Comparison of ENCODE assay signal across 8 mouse cellular contexts in the genomic region with DNA sequence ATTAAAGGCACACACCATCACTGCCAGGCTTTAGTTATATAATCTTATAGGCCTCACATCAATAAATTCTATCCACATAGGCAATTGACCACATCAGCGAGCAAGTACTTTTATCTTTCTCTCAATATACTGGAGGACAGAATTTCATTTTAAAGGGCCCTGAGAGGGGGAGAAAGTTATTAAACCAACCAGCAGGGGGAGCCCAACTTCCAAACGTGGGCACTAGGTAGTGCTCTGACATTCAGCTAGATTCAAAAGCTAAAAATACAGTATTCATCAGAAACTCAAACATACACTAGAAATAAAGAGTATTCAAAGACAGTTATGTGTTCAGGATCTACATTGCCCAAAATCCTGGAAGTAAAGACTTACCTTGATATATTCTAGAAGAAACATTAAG.
DNase-seq lines count a peak whose midpoint lies in the region; ATAC-seq and TF ChIP-seq lines count a peak whose summit lies in the region.

No protein-coding gene starts in this region.

- H3K27ac ChIP-seq in gastrocnemius, adult 2 months, result no peak overlapping the region
- H3K27ac ChIP-seq in liver, embryonic 14.5 days, result no peak overlapping the region
- H3K27ac ChIP-seq in neural tube, embryonic 15.5 days (replicated peaks), result no peak overlapping the region

- intact Hi-C loops in gastrocnemius, adult 2 months (cut with DNase I), result loop anchor here (1.0 to 5.0 kb wide), 2 partner anchors 161 to 701 kb away; no protein-coding TSS in a partner anchor

- peak; percentile 87 for TF ChIP-seq CTCF in gastrocnemius, adult 2 months (IDR thresholded peaks at IDR 0.05)
- TF ChIP-seq CTCF in liver, embryonic 14.5 days (IDR thresholded peaks at IDR 0.05; ENCODE audit: low read depth), result peak; percentile 55

- no peaks in the 10 kb centered on the region for H3K36me3 ChIP-seq in liver, embryonic 14.5 days (replicated peaks; ENCODE audit: control insufficient read depth, insufficient read depth, low read depth)
- no peaks in the 10 kb centered on the region for H3K36me3 ChIP-seq in neural tube, embryonic 15.5 days

- H3K9me3 ChIP-seq in liver, embryonic 14.5 days (ENCODE audit: control insufficient read depth, low read length), result no peaks in the 10 kb centered on the region
- no peaks in the 10 kb centered on the region for H3K9me3 ChIP-seq in neural tube, embryonic 15.5 days (replicated peaks)

- no peaks in the 10 kb centered on the region for H3K4me1 ChIP-seq in liver, embryonic 14.5 days (replicated peaks; ENCODE audit: control insufficient read depth in 2 of 2, insufficient read depth in 2 of 2, low read length in 1 of 2)
- no peaks in the 10 kb centered on the region for H3K4me1 ChIP-seq in neural tube, embryonic 15.5 days

- DNase-seq in B cell, adult 2 months, result peak; percentile 61 to 64
- peak; percentile 71 for DNase-seq in R1 (ENCODE audit: low read depth, low spot score)
- DNase-seq in cerebellum, postnatal 10 days, result peak; percentile 90 to 94
- peak; percentile 62 for DNase-seq in gastrocnemius, adult 2 months
- DNase-seq in kidney, postnatal 10 days, result peak; percentile 85
- peak; percentile 3 to 19 (median 15) for DNase-seq in liver, embryonic 14.5 days (ENCODE audit: low read depth in 3 of 3, low spot score in 3 of 3)
- peak; percentile 81 for DNase-seq in thymus, postnatal 4 days

- H3K9ac ChIP-seq in liver, embryonic 14.5 days (replicated peaks), result no peak overlapping the region
- no peak overlapping the region for H3K9ac ChIP-seq in neural tube, embryonic 15.5 days (replicated peaks)

- no peak overlapping the region for H3K4me2 ChIP-seq in liver, embryonic 14.5 days (ENCODE audit: low read depth)
- no peak overlapping the region for H3K4me2 ChIP-seq in neural tube, embryonic 15.5 days

- H3K27me3 ChIP-seq in liver, embryonic 14.5 days (ENCODE audit: control insufficient read depth, insufficient read depth, low read length), result no peaks in the 10 kb centered on the region
- no peaks in the 10 kb centered on the region for H3K27me3 ChIP-seq in neural tube, embryonic 15.5 days (replicated peaks)

- ATAC-seq in liver, embryonic 14.5 days (ENCODE audit: insufficient read depth), result no peak
- peak; percentile 50; the same call in 1 of the 2 replicates for ATAC-seq in neural tube, embryonic 15.5 days (ENCODE audit: low FRiP score)

- TF ChIP-seq EP300 in liver, embryonic 14.5 days (IDR thresholded peaks at IDR 0.05; ENCODE audit: low read depth), result no peak

- WGBS in liver, embryonic 14.5 days (ENCODE audit: insufficient replicate concordance), result 4% methylated on average over 2 of the region's 2 CpGs
- WGBS in neural tube, embryonic 15.5 days, result 14% methylated on average over 2 of the region's 2 CpGs

- no peak overlapping the region for H3K4me3 ChIP-seq in gastrocnemius, adult 2 months
- no peak overlapping the region for H3K4me3 ChIP-seq in liver, embryonic 14.5 days (ENCODE audit: insufficient read depth in 1 of 2, low read depth in 2 of 2, low read length in 2 of 2)
- no peak overlapping the region for H3K4me3 ChIP-seq in neural tube, embryonic 15.5 days (replicated peaks)

Comparison
In these comparisons a context has a peak if more than half of its experiments do, and no peak if none do; other contexts are left out.
1. DNase-seq: peak in every context shown above with its lines; median percentile 92 in cerebellum, postnatal 10 days; 85 in kidney, postnatal 10 days; 81 in thymus, postnatal 4 days; 71 in R1; 62 in B cell, adult 2 months; 62 in gastrocnemius, adult 2 months; 15 in liver, embryonic 14.5 days.